Mouse (Mus musculus) embryonic facial prominence, embryonic 11.5 days (tissue): ENCODE measurements around the gene Zfp462. TPM values are rescaled to one million over a fixed set of nuclear protein-coding genes. Genes with fewer than 3 reads are reported as not detected.
A peak's percentile ranks its signal among the peaks of the same experiment; 100 is the strongest.

Source experiments
- ATAC-seq: fragments of 200-750 bp; cut with Nextera tagmentation; replicated peaks from 2 replicates; pipeline ENCODE4 v1.8.0; 2017; ENCODE audit warnings: low read depth; ENCODE audit not compliant: insufficient number of reproducible peaks, low FRiP score, low TSS enrichment
- DNase-seq: peaks from one replicate; pipeline ENCODE4 v3.0.0-alpha.2; 2015; ENCODE audit warnings: low spot score
- H3K27ac ChIP-seq: fragments of 300-500 bp; sonication (generic); replicated peaks from 2 replicates; pipeline ENCODE4 v1.5.1; 2014; ENCODE audit warnings: mild to moderate bottlenecking, low read depth, low read length, control low read depth
- H3K27me3 ChIP-seq: fragments of 300-500 bp; sonication (generic); 2 replicates; pipeline ENCODE4 v1.6.1; 2014; ENCODE audit warnings: mild to moderate bottlenecking, low read length, moderate library complexity, mixed read lengths; ENCODE audit not compliant: control insufficient read depth, insufficient read depth
- H3K36me3 ChIP-seq: fragments of 300-500 bp; sonication (generic); replicated peaks from 2 replicates; pipeline ENCODE4 v1.6.1; 2014; ENCODE audit warnings: low read depth, mild to moderate bottlenecking, low read length, moderate library complexity, mixed read lengths; ENCODE audit not compliant: control insufficient read depth, insufficient read depth
- H3K4me1 ChIP-seq: fragments of 300-500 bp; sonication (generic); 2 replicates; pipeline ENCODE4 v1.6.1; 2014; ENCODE audit warnings: low read length, mixed read lengths; ENCODE audit not compliant: control insufficient read depth, insufficient read depth
- H3K4me2 ChIP-seq: fragments of 300-500 bp; sonication (generic); 2 replicates; pipeline ENCODE4 v1.6.1; 2014; ENCODE audit warnings: low read depth, mild to moderate bottlenecking, control low read depth, low read length, moderate library complexity
- H3K4me3 ChIP-seq: fragments of 300-500 bp; sonication (generic); 2 replicates; pipeline ENCODE4 v1.5.1; 2014; ENCODE audit warnings: low read depth, low read length, control low read depth
- H3K9ac ChIP-seq: fragments of 300-500 bp; sonication (generic); replicated peaks from 2 replicates; pipeline ENCODE4 v1.6.1; 2014; ENCODE audit warnings: mild to moderate bottlenecking, control low read depth, low read length
- H3K9me3 ChIP-seq: fragments of 300-500 bp; sonication (generic); replicated peaks from 2 replicates; pipeline ENCODE4 v1.6.1; 2016; ENCODE audit warnings: mild to moderate bottlenecking, low read length, inconsistent platforms, mixed read lengths; ENCODE audit not compliant: control insufficient read depth
- WGBS: fragments of 180-500 bp; shearing (Covaris S2); extraction: QIAGEN DNeasy Blood & Tissue Kit; methylation state at CpG from one replicate; pipeline ENCODE4 v1.1.7; 2014; 5-methylcytosine and 5-hydroxymethylcytosine counted together
- polyA plus RNA-seq: library from polyadenylated mRNA; unstranded; fragments of >200 nt; fragmentation: Nextera tagmentation; extraction: Ambion mirVana; gene quantifications from 2 replicates; pipeline ENCODE4 v1.2.1, GENCODE M21; 2014

Zfp462 gene
- polyA plus RNA-seq, 1 experiment from 2014 or later: 16.9 TPM

GRCm38 (mm10) chr4:55121126-55121525 is 176.3 kb downstream of the Zfp462 start:
- no peaks in the 10 kb centered on the region for H3K36me3 ChIP-seq
- no peak for ATAC-seq
- H3K4me3 ChIP-seq: no peak overlapping the region
- H3K27me3 ChIP-seq: no peaks in the 10 kb centered on the region
- H3K9ac ChIP-seq: no peak overlapping the region
- 80% methylated on average over 2 of the region's 2 CpGs for WGBS
- no peak overlapping the region for H3K27ac ChIP-seq
- DNase-seq: no peak
- no peaks in the 10 kb centered on the region for H3K9me3 ChIP-seq
- no peak overlapping the region for H3K4me2 ChIP-seq
- no peaks in the 10 kb centered on the region for H3K4me1 ChIP-seq

- Histone ChIP-seq H3K4me2 (no peak overlapping the region), H3K4me3 (no peak overlapping the region), H3K27me3 (no peaks in the 10 kb centered on the region), H3K27ac (no peak overlapping the region), H3K4me1 (no peaks in the 10 kb centered on the region), H3K36me3 (no peaks in the 10 kb centered on the region), H3K9ac (no peak overlapping the region), H3K9me3 (no peaks in the 10 kb centered on the region)
- 38% methylated on average over 6 of the region's 6 CpGs for WGBS
- peak; percentile 16 for DNase-seq
- ATAC-seq: no peak
These were observed 177.1 kb downstream of the Zfp462 start for GRCm38 (mm10) chr4:55121952-55122351.

- Histone ChIP-seq H3K4me1 (no peaks in the 10 kb centered on the region), H3K27me3 (no peaks in the 10 kb centered on the region), H3K4me2 (no peak overlapping the region), H3K9ac (no peak overlapping the region), H3K36me3 (no peaks in the 10 kb centered on the region), H3K4me3 (no peak overlapping the region), H3K9me3 (no peaks in the 10 kb centered on the region), H3K27ac (no peak overlapping the region)
- no peak for DNase-seq
- WGBS: 89% methylated on average over 3 of the region's 3 CpGs
- ATAC-seq: no peak
These were observed 179.3 kb downstream of the Zfp462 start for GRCm38 (mm10) chr4:55124126-55124525.

GRCm38 (mm10) chr4:55125048-55125737 is 180.3 kb downstream of the Zfp462 start:
- Histone ChIP-seq H3K36me3 (no peaks in the 10 kb centered on the region), H3K27ac (no peak overlapping the region), H3K4me3 (no peak overlapping the region), H3K9me3 (no peaks in the 10 kb centered on the region), H3K4me1 (no peaks in the 10 kb centered on the region), H3K4me2 (no peak overlapping the region), H3K9ac (no peak overlapping the region), H3K27me3 (no peaks in the 10 kb centered on the region)
- 55% methylated on average over 11 of the region's 11 CpGs for WGBS
- DNase-seq (no peak), ATAC-seq (no peak)

GRCm38 (mm10) chr4:55125738-55126054 is 180.8 kb downstream of the Zfp462 start:
- 91% methylated on average over 4 of the region's 4 CpGs for WGBS

GRCm38 (mm10) chr4:55127228-55127901 is 182.5 kb downstream of the Zfp462 start:
- Histone ChIP-seq H3K4me3 (no peak overlapping the region), H3K4me2 (no peak overlapping the region), H3K27ac (no peak overlapping the region), H3K36me3 (no peaks in the 10 kb centered on the region), H3K9me3 (no peaks in the 10 kb centered on the region), H3K4me1 (no peaks in the 10 kb centered on the region), H3K27me3 (no peaks in the 10 kb centered on the region), H3K9ac (no peak overlapping the region)
- ATAC-seq (no peak), DNase-seq (no peak)
- 86% methylated on average over 9 of the region's 9 CpGs for WGBS

More at GRCm38 (mm10) chr4:55125738-55126054, 180.8 kb downstream of the Zfp462 start:
- H3K4me3 ChIP-seq: no peak overlapping the region
- DNase-seq (no peak), ATAC-seq (no peak)
- no peaks in the 10 kb centered on the region for H3K27me3 ChIP-seq
- no peak overlapping the region for H3K27ac ChIP-seq
- H3K4me2 ChIP-seq: no peak overlapping the region
- no peak overlapping the region for H3K9ac ChIP-seq
- H3K36me3 ChIP-seq: no peaks in the 10 kb centered on the region
- H3K9me3 ChIP-seq: no peaks in the 10 kb centered on the region
- H3K4me1 ChIP-seq: no peaks in the 10 kb centered on the region

- Histone ChIP-seq H3K4me1 (no peaks in the 10 kb centered on the region), H3K4me3 (no peak overlapping the region), H3K9me3 (no peaks in the 10 kb centered on the region), H3K4me2 (no peak overlapping the region), H3K36me3 (no peaks in the 10 kb centered on the region), H3K27ac (no peak overlapping the region), H3K27me3 (no peaks in the 10 kb centered on the region), H3K9ac (no peak overlapping the region)
- WGBS: 74% methylated on average over 13 of the region's 13 CpGs
- ATAC-seq (no peak), DNase-seq (no peak)
These were observed 183.4 kb downstream of the Zfp462 start for GRCm38 (mm10) chr4:55128088-55128835.
